Mouse (Mus musculus) urinary bladder, adult 2 months (tissue): ENCODE measurements around the gene Shisa8. TPM values are rescaled to one million over a fixed set of nuclear protein-coding genes. Genes with fewer than 3 reads are reported as not detected.

Experiments used
- DNase-seq: peaks from one replicate; pipeline ENCODE4 v3.0.0; 2022; ENCODE audit warnings: low spot score
- polyA plus RNA-seq: library from polyadenylated mRNA; depleted of rRNA; stranded (reverse); fragments of >200 nt; gene quantifications from 2 replicates; pipeline ENCODE4 v1.2.3, GENCODE M21; 2012

Gene Shisa8
- polyA plus RNA-seq, 1 experiment = 0.10 TPM

DNA sequence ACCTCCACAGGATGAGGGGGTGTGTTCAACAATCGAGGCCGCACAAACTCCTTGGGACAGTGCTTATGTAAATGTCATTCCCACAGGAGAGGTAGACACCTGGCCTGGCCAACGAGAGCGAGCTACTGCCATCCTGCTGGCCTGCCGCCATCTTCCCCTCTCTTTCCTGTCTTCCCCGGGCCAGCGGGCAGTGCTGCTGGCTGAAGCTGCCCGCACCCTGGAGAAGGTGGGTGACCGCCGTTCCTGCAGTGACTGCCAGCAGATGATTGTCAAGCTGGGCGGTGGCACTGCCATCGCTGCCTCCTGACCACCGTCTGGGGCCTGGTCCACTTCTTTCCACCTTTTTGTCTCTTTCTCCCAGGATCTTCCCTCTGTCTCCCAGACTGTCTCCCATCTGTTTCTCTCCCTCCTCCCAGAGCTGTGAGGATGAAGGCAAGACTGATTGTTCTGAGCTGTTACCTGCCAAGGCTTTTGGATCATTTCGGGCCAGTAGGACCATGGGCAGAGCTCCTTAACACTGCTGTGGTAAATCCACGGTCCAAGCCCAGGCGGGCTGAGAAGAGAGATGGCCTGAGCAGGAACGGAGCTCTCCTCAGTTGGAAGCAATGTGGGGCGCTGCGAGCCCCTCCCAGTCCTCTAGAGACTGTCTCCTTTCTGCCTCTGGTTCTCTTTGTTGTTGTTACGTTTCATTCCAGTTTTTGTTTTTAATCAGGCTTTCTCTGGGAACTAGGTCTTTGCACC is 8.8 kb downstream of the Shisa8 start:
- no peak for DNase-seq

DNA sequence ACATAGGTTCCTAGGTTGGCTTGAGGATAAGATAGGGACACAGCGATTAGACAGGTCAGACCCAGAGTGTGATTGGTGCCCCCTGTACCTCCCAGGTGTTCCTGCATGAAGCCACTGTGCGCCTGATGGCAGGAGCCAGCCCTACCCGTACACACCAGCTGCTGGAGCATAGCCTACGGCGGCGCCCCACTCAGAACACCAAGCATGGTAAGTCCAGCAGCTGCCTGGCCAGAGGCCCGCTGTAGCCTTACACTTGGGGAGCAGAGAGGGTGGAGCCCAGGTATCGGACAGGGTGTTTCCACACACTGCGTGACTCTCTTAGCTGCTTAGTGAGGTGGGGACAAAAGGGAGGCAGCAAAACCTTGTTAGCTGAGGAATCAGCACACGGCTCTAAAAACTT is 9.5 kb downstream of the Shisa8 start:
- no peak for DNase-seq

DNA sequence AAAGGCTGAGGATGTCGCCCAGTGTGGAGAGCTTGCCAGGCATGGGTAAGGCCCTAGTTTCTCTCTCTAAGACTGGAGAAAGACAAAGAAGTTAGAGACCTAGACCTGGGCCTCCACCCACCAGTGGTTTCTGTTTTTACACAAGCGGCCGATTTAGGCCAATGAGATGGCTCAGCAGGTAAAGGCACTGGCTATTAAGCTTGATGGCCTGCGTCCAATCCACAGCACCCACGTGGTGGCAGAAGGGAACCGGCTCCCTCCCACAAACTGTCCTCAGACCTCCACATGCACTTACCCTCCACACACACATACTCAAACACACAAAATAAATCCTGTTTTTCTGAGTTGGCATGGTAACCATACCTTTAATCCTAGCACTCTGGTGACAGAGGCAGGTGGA is 10.5 kb downstream of the Shisa8 start:
- no peak for DNase-seq

DNA sequence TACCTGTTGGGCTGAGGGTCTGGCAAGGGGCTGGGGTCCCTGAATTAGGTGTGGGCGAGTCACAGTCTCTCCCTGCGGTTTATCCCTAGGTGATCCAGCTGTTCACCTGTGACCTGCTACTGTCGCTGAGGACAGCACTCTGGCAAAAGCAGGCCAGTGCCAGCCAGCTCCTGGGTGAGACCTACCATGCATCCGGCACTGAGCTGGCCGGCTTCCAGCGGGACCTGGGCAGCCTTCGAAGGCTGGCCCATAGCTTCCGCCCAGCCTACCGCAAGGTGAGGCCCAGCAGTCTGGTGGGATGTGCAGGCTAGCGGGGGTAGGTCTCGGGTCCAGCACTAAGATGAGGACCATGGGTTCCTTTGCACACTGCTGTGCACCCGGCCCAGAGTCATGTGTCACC is 13.1 kb downstream of the Shisa8 start:
- DNase-seq = no peak

DNA sequence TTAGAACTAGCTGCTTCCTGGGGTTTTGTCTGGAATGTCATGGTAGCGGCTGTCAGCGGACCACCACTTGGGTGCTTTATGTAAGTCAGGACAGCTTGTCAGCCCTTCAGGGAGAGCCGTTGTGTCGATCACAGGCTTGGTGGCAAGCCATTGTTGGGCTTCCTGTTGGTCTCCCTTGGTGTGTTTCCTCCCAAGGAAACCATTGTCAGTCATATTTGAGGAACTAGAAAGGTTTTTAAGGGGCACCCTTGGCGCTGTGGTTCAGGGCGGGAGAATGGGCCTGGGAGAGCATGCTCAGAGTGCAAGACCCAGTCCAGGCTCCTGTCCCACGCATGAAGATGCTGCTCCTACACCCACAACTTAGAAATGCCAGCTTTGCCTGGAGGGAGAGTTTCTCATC is 14.3 kb downstream of the Shisa8 start:
- no peak for DNase-seq

DNA sequence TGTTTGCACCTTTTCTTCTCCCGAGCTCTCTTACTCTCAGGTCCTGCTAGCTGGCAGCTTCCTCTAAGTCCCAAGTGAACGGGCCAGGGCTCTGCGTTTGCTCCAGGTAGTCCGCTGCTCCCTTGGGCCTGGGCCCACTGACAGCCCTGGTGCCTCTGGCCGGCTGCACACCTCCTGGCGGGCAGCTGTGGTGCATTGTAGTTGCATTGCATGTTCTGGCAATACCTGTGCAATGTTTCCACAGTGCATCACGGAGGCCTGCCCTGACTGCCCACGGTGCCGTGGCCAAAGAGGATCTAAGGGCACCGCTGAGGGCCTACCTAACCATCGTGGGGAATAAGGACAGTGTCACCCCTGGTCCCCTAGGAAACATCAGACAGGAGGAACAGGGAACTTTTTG is 14.7 kb downstream of the Shisa8 start:
- DNase-seq = no peak

DNA sequence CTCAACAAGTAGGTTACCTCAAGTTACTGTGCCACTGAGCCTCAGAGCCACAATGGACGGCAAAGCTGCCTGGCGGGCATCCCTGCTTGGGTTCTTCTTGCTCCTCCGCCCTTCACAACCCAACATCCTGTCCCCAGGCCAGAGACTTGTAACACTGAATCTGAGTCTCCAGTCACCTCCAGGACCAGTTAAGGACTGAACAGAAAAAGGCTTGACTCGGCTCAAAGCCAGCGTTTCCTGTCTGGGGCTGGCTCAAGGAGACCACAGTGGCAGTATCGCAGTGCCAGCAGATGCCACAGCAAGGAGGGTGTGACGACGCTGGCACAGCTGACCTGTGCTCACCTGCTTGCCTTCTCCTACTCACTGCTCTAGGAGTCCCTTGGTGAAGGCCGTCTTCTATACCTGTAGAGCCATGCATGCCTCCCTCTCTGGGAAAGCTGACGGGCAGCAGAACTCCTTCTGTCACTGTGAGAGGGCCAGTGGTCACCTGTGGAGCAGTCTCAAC is 15.3 kb downstream of the Shisa8 start:
- no peak for DNase-seq

DNA sequence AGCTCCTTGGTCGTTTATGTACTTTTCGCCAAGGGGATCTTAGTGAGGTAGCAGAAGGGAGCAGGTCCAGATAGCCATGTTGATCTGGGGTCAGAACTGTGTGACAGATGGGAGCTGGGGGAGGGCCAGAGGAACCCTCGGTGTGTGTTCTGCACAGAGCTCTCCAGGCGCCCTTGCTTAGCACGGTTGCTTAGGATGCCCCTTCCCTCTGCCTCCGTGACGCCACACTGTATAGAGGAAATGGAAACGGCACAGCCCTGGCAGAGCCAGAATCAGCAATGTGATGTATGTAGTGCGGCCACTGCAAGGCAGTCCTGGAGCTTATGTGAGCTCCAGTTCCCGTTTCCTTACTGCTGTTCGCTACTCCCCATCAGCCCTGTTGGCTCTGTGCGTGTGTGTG is 16.3 kb downstream of the Shisa8 start:
- DNase-seq = no peak

DNA sequence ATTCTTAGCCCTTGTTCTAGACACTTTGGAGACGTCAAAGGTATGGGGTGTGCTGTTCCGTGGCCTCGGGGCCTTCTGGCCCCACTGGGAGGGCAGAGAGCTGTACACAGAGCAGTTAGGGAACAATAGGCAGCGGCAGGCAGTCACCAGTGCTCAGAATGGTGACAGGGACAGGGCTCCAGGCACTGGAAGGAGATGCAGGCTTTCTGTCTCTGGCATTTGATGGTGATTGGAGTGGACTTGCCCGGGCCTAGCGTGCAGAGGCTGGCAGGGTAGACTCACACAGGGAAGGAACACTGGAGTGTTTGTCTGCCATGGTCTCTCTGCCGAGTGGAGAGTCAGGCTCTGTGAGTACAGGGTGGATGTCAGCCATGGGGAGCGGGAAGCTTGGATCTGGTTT is 20.0 kb downstream of the Shisa8 start:
- no peak for DNase-seq

DNA sequence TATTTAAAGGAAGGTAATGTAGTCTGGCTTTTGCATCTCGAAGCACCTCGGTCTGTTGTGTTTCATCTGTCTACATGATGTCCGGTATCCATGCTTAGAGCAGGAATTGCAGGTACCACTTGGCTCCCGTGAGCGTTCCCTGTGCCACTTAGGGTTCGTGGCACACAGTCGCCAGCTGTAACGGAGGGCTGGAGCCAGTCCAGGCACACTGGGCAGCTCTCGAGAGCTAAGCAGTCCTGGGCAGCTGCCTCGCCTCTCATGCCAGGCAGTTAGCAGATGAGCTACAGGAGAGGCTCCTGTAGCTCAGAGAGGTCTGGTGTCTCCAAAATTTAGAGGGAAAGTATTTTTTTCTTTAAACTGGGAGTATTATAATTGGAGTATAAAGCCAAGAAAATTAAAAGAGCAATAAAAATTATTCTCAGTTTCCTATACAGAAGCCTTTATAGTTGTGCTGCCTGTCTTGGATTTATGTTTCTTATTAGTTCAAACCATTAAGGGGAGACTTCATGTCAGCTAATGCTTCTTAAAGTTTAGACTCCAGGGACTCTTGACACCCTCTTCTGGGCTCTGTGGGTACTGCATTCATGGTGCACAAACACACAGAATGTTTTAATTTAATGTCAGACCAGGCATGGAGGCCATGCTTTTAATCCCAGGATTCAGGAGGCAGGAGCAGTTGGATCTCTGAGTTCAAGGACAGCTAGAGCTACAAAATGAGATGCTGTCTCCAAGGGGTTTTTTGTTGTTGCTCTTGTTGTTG is 24.0 kb downstream of the Shisa8 start:
- DNase-seq = no peak

DNA sequence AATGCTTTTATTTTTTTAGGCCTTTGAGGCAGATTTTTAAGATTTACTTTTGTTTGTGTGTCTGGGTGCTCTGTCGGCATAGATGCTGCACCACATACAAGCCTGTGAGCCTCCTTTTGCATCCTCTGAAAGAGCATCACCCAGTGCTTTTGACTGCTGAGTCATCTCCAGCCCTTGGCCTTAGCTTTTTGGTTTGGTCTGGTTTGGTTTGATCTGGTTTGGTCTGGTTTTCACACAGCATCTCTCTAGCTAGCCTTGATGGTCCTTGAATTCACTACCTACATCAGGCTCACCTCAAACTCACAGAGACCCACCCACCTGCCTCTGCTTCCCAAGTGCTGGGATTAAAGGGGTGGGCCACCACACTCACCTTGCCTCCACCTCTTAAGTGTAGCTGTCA is 24.7 kb downstream of the Shisa8 start:
- DNase-seq = no peak

DNA sequence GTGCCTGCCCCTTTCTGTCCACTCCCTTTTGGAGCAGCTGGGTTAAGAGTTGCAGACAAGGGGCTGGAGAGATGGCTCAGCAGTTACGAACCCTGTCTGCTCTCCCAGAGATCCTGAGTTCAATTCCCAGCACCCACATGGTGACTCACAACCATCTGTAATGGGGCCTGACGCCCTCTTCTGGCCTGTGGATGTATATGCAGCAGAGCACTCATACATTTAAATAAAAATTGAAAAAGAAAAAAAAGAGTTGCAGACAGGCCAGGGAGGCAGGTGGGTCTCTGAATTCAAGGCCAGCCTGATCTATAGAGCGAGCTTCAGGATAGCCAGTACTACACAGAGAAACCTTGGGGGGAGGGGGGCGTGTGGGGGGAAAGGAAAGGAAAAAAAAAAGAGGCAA is 25.2 kb downstream of the Shisa8 start:
- no peak for DNase-seq

DNA sequence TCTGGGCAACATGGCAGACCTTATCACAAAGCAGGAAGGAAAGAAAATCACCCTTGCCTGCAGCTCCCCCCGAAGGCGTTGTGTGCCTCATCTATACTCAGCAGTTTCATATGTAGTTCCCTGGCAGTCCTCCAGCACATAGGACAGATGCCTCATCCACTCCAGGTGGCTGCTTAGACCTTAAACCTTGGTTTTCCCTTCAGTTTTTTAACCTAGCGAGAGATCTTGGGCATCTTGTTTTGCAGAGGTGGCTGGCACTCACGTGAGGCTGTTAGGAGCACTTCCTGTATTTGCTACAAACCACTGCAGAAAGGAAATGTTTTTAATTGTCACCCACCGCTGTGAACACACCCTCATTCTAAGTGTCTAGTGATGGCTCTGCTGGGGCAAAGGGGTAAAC is 25.7 kb downstream of the Shisa8 start:
- DNase-seq = no peak

DNA sequence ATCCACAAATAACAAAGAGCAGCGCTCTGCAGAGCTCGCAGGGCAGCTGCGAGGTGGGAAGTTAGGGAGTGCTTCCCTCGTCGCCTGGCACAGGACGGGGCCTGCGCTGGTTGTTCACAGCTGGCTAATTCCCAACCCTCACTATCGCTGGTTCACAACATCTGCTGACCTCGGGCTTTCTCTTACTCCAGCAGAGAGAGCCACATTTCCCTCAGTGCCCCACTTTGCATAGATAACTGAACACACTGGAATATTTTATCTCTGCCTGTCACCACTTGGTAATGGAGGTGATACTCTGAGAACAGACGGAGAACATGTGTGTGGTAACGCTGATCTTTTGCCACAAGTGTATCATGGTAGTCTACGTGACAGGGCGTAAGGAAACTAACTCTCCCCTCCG is 26.5 kb downstream of the Shisa8 start:
- no peak for DNase-seq

DNA sequence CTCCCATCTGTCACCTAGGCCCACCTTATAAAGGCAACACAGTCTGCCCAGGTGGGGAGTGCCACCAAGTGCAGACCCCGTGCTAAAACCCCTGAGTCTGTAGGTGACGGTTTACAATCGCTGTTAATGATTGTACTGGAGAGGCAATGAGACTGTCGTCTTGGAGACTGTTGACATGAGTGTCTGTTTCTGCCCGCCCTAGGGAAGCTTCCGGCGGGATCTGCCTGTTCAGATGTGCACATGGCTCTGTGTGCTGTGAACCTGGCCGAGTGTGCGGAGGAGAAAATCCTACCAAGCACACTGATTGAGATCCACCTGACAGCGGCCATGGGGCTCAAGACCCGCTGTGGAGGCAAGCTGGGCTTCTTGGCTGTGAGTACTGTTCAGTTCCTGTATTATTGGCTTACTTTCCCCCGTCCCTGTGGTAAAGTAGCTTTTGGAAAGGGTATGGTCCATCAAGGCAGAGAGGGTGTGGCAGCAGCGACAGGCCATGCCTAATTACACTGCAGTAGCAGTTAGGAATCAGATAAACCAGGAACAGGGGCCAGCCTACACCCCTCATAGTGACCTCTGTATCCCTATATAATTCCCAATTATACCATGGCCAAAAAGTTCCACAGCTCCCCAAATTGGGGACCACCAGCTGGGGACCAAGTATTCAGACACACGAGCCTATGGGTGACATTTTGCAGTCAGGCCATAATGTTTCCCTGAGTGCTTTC is 27.4 kb downstream of the Shisa8 start:
- no peak for DNase-seq

DNA sequence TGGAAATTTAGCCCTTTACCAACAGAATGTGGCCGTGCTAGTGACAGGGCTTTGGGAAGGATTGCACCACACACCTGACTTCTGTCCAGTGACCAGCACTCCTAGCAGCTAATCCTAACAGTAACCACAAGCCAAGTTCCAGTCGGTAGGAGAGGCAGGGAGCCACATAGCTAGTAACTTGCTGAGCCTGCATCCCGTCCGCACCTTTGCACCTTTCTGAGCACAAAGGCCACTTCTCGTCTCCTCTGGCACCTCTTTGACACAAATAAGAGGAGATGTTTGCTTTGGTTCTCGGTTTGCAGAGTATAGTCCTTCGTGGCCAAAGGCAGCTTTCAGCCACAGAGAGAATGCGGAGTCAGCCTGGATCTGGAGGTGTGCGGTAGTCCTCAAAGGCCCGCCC is 28.0 kb downstream of the Shisa8 start:
- no peak for DNase-seq

DNA sequence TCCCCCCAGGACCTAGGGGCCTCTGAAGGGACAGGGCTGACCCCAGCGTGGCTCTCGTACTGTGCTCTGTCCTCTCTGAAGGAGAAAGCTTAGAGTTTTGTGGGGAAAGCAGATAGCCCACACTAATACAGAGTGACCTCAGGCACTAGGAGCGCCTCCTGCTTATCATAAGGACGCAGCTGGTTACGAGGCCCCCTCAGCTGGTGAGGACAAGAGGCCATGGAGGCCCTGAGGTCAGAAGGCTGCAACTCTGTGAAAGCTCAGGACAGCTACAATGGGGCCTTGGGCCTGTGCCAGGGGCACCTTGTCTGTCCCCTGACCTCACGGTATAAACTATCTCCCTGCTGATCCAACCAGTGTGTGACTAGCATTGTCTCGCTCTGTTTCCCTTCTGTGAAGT is 28.4 kb downstream of the Shisa8 start:
- no peak for DNase-seq

DNA sequence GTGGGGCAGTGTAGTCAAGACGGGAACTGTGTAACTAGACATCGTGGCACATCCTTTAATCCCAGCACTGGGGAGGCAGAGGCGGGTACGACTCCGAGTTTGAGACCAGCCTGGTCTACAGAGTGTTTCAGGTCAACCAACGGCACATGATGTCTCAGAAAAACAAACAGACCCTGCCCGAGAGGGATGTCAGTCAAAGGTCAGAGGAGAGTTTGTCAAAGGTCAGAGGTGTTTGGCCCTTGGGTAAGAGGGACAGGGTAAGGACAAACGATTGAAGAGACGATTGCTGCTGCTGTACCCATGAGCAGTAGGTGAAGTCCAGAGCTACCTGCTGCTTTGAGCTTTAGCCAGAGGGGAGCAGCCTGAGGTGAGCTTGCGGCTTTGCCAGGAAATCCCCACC is 29.0 kb downstream of the Shisa8 start:
- DNase-seq = no peak

DNA sequence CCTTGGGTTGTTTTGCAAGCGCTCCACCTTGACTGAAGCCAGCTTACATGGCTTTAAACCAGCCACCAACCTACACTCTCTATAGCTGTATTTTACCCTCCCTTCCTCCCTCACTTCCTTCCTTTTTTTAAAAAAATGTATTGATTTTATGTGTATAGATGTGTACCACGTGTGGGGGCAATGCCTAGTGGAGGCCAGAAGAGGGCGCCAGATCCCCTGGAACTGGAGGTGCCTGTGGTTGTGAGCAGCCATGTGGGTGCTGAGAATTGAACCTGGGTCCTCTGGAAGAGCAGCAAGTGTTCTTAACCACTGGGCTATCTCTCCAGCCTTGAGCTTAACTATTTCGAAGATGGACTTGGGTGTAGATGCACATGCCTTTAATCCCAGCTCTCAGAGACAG is 30.3 kb downstream of the Shisa8 start:
- DNase-seq = no peak

DNA sequence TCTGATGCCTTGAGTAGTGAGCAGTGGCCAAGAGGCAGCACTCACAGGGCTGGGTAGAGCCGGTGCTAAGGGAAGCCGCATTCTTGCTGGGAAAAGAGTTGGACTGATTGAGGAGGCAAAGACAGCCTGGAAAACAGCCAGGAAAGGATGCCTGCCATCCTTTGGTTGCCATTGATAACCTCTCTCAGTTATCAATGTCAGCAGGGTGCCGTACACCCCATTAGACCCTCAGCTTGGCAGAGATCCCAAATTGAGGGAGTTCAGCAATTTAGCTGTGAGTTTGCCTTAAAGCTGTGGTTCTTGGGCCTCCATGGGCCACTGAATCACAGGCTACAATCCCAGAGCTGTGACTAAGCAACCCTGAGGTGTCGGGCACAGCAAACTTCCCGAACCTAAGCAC is 31.5 kb downstream of the Shisa8 start:
- DNase-seq = no peak

DNA sequence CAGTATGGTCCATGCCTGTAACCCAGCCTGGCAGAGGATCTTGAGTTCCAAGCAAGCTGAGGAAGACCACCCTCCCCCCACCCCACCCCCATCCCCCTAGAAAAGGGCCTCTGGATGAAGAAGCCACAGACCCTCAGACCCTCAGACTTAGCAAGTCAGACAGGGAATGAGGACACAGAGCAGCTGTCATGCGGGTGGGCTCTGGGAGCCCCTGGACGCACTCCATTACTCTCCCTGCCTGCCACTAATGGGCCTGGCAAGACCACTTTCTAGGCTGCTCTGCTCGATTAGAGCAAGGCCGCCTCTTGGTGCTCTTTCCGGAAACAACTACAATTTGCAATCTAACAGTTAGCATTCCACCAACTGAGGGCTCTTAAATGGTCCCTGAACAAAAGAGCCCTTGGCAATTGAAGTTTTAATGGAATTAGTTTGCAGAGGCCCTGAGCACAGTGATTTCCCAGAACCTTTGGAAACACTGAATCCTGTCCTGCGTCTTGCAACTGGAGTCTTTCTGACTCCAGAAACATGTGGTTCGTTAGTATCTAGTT is 34.8 kb downstream of the Shisa8 start:
- DNase-seq = no peak

DNA sequence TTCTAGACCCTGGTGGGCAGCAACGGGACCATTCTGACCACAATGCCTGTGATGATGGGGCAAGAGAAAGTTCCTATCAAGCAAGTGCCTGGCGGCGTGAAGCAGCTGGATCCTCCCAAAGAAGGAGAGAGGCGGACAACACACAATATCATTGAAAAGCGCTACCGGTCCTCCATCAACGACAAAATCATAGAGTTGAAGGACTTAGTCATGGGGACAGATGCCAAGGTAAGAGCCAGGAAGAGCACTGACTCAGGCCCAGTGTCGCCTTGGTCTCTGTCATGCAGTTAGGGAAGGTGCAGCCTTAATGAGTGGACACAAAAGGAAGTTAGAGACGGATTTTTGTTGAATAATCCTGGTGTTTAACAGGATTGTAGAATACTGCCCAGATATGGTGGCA is 37.5 kb downstream of the Shisa8 start:
- no peak for DNase-seq

DNA sequence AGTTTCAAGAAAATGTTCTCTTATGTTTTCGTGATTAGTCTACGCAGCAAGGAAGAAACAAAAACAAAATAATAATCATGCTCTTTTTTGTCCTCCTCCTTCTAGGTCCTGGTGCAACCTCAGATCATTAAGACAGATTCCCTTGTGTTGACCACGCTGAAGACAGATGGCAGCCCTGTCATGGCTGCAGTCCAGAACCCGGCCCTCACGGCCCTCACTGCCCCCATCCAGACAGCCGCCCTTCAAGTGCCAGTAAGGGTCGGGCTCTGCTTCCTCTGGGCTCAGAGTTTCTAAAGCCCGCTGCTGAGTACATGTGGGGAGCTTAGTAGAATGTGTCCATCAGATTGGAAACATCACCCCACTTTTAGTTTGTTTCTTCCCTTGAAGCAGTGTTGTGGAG is 40.0 kb downstream of the Shisa8 start:
- DNase-seq = no peak
